Mouse (Mus musculus): Measurements from ENCODE around the gene 1700017D01Rik. TPM values are rescaled to one million over a fixed set of nuclear protein-coding genes. Genes with fewer than 3 reads are reported as not detected.

Gene 1700017D01Rik
- total RNA-seq, 1 experiment from 2014 or later = not detected

GRCm38 (mm10) chr19:11048009-11048408, 82.7 kb downstream of the 1700017D01Rik start:
- DNase-seq = no peak

Other genes starting within 250 kb of the 1700017D01Rik start
- gene Tmem109, start 248.9 kb downstream of the 1700017D01Rik start, total RNA-seq (2021) = 92.7 and 101 TPM in 2 replicates
- 125 and 126 TPM in 2 replicates for gene Prpf19, start 235.6 kb downstream of the 1700017D01Rik start, total RNA-seq (2021)
- not detected in 2 replicates for gene Zp1, start 210.2 kb downstream of the 1700017D01Rik start, total RNA-seq (2021)
- not detected in 2 replicates for gene Ptgdr2, start 193.7 kb downstream of the 1700017D01Rik start, total RNA-seq (2021)
- 13.6 and 14.2 TPM in 2 replicates for gene Ccdc86, start 181.6 kb downstream of the 1700017D01Rik start, total RNA-seq (2021)
- gene Ms4a10, start 156.2 kb downstream of the 1700017D01Rik start, total RNA-seq (2021) = 4.4 and 8.0 TPM in 2 replicates
- gene Ms4a15, start 137.6 kb downstream of the 1700017D01Rik start, total RNA-seq (2021) = not detected in 2 replicates
- not detected in 2 replicates for gene Ms4a18, start 112.8 kb downstream of the 1700017D01Rik start, total RNA-seq (2021)
- gene Ms4a8a, start 49.8 kb downstream of the 1700017D01Rik start, total RNA-seq (2021) = 1.5 and 2.5 TPM in 2 replicates
- gene 1700025F22Rik, start 34.4 kb upstream of the 1700017D01Rik start, total RNA-seq (2021) = not detected in 2 replicates
- gene Ms4a13, start 65.9 kb upstream of the 1700017D01Rik start, total RNA-seq (2021) = not detected in 2 replicates
- not detected in 2 replicates for gene Ms4a12, start 101.6 kb upstream of the 1700017D01Rik start, total RNA-seq (2021)
- 1.8 and 9.8 TPM in 2 replicates for gene Ms4a1, start 135.4 kb upstream of the 1700017D01Rik start, total RNA-seq (2021)
- gene Ms4a5, start 153.0 kb upstream of the 1700017D01Rik start, total RNA-seq (2021) = not detected in 2 replicates
- gene Ms4a14, start 183.6 kb upstream of the 1700017D01Rik start, total RNA-seq (2021) = not detected in 2 replicates
- 0.41 and 1.0 TPM in 2 replicates for gene Ms4a7, start 205.3 kb upstream of the 1700017D01Rik start, total RNA-seq (2021)
- 5.1 and 8.4 TPM in 2 replicates for gene Ms4a4a, start 244.6 kb upstream of the 1700017D01Rik start, total RNA-seq (2021)